Mouse (Mus musculus) kidney, postnatal 0 days (tissue): Measurements from ENCODE around the gene Ptprk. TPM values are rescaled to one million over a fixed set of nuclear protein-coding genes. Genes with fewer than 3 reads are reported as not detected.

Experiments used
- ATAC-seq: fragments of 200-750 bp; cut with Nextera tagmentation; replicated peaks from 2 replicates; pipeline ENCODE4 v1.8.0; 2017; ENCODE audit warnings: low read depth, moderate number of reproducible peaks, moderate TSS enrichment, moderate library complexity; ENCODE audit not compliant: low FRiP score
- DNase-seq: peaks from one replicate; pipeline ENCODE4 v3.0.0-alpha.2; 2016; ENCODE audit warnings: low spot score
- H3K27ac ChIP-seq: fragments of 300-500 bp; sonication (generic); 2 replicates; pipeline ENCODE4 v1.5.1; 2014; ENCODE audit warnings: mild to moderate bottlenecking
- H3K27me3 ChIP-seq: fragments of 300-500 bp; sonication (generic); 2 replicates; pipeline ENCODE4 v1.6.1; 2014; ENCODE audit warnings: low read length, mixed read lengths; ENCODE audit not compliant: insufficient read depth
- H3K36me3 ChIP-seq: fragments of 300-500 bp; sonication (generic); 2 replicates; pipeline ENCODE4 v1.6.1; 2014; ENCODE audit warnings: low read length, mixed read lengths; ENCODE audit not compliant: insufficient read depth
- H3K4me1 ChIP-seq: fragments of 300-500 bp; sonication (generic); replicated peaks from 2 replicates; pipeline ENCODE4 v1.6.1; 2014; ENCODE audit warnings: antibody characterized with exemption, low read length, mixed read lengths; ENCODE audit not compliant: insufficient read depth
- H3K4me2 ChIP-seq: fragments of 300-500 bp; sonication (generic); 2 replicates; pipeline ENCODE4 v1.6.1; 2014; ENCODE audit warnings: mild to moderate bottlenecking, low read length, moderate library complexity, mixed read lengths
- H3K4me3 ChIP-seq: fragments of 300-500 bp; sonication (generic); replicated peaks from 2 replicates; pipeline ENCODE4 v1.5.1; 2014; ENCODE audit warnings: low read depth, low read length
- H3K9ac ChIP-seq: fragments of 300-500 bp; sonication (generic); 2 replicates; pipeline ENCODE4 v1.6.1; 2014; ENCODE audit warnings: low read depth, low read length
- H3K9me3 ChIP-seq: fragments of 300-500 bp; sonication (generic); replicated peaks from 2 replicates; pipeline ENCODE4 v1.6.1; 2016; ENCODE audit warnings: low read length, inconsistent platforms, mixed read lengths
- CTCF ChIP-seq: IDR thresholded peaks from 2 replicates; pipeline ENCODE4 v1.5.1; 2016; ENCODE audit warnings: antibody characterized with exemption, low read depth, mild to moderate bottlenecking, moderate library complexity
- WGBS: fragments of 180-500 bp; shearing (Covaris S2); extraction: QIAGEN DNeasy Blood & Tissue Kit; methylation state at CpG from one replicate; pipeline ENCODE4 v1.1.7; 2014; 5-methylcytosine and 5-hydroxymethylcytosine counted together
- polyA plus RNA-seq: library from polyadenylated mRNA; unstranded; fragments of >200 nt; fragmentation: Nextera tagmentation; extraction: Ambion mirVana; gene quantifications from 2 replicates; pipeline ENCODE4 v1.2.1, GENCODE M21; 2015

The Ptprk gene
- polyA plus RNA-seq, 1 experiment from 2014 or later = 24.5 TPM

GRCm38 (mm10) chr10:28493271-28493861 is 418.7 kb downstream of the Ptprk start:
- no peak overlapping the region for H3K9ac ChIP-seq
- peaks cover 6% of the 10 kb centered on the region; the same call in 1 of the 2 replicates for H3K4me1 ChIP-seq
- no peak for TF ChIP-seq CTCF
- DNase-seq (peak; percentile 62), ATAC-seq (no peak)
- H3K9me3 ChIP-seq = no peaks in the 10 kb centered on the region
- no peaks in the 10 kb centered on the region for H3K36me3 ChIP-seq
- H3K27ac ChIP-seq = no peak overlapping the region
- H3K4me2 ChIP-seq = peak overlapping the region; percentile 28; the same call in 1 of the 2 replicates
- no peak overlapping the region for H3K4me3 ChIP-seq
- H3K27me3 ChIP-seq = no peaks in the 10 kb centered on the region
- 31% methylated on average over 7 of the region's 7 CpGs for WGBS

GRCm38 (mm10) chr10:28497791-28498190 is 423.2 kb downstream of the Ptprk start:
- no peak overlapping the region for H3K4me2 ChIP-seq
- 46% methylated on average over 1 of the region's 1 CpGs for WGBS
- no peaks in the 10 kb centered on the region for H3K27me3 ChIP-seq
- DNase-seq (peak; percentile 12), ATAC-seq (no peak)
- H3K9ac ChIP-seq = no peak overlapping the region
- no peak overlapping the region for H3K4me3 ChIP-seq
- H3K9me3 ChIP-seq = no peaks in the 10 kb centered on the region
- no peak for TF ChIP-seq CTCF
- H3K4me1 ChIP-seq = peaks cover 3% of the 10 kb centered on the region; the same call in 1 of the 2 replicates
- no peak overlapping the region for H3K27ac ChIP-seq
- H3K36me3 ChIP-seq = no peaks in the 10 kb centered on the region

- Histone ChIP-seq H3K36me3 (no peaks in the 10 kb centered on the region), H3K4me2 (no peak overlapping the region), H3K9ac (no peak overlapping the region), H3K27me3 (no peaks in the 10 kb centered on the region), H3K9me3 (no peaks in the 10 kb centered on the region), H3K4me1 (no peaks in the 10 kb centered on the region), H3K4me3 (no peak overlapping the region), H3K27ac (no peak overlapping the region)
- ATAC-seq (no peak), DNase-seq (no peak)
- WGBS = 88% methylated on average over 3 of the region's 3 CpGs
- TF ChIP-seq CTCF = no peak
Measured at GRCm38 (mm10) chr10:28498504-28498903, 423.9 kb downstream of the Ptprk start.

GRCm38 (mm10) chr10:28513601-28514000 is 439.0 kb downstream of the Ptprk start:
- Histone ChIP-seq H3K4me1 (no peaks in the 10 kb centered on the region), H3K27ac (no peak overlapping the region), H3K9ac (no peak overlapping the region), H3K27me3 (no peaks in the 10 kb centered on the region), H3K9me3 (no peaks in the 10 kb centered on the region), H3K4me2 (no peak overlapping the region), H3K4me3 (no peak overlapping the region), H3K36me3 (no peaks in the 10 kb centered on the region)
- no peak for TF ChIP-seq CTCF
- 83% methylated on average over 2 of the region's 2 CpGs for WGBS
- no peak for ATAC-seq
- DNase-seq = no peak

GRCm38 (mm10) chr10:28516147-28516546 is 441.5 kb downstream of the Ptprk start:
- DNase-seq (no peak), ATAC-seq (no peak)
- Histone ChIP-seq H3K27ac (no peak overlapping the region), H3K27me3 (no peaks in the 10 kb centered on the region), H3K36me3 (no peaks in the 10 kb centered on the region), H3K4me3 (no peak overlapping the region), H3K9ac (no peak overlapping the region), H3K4me2 (no peak overlapping the region), H3K4me1 (no peaks in the 10 kb centered on the region), H3K9me3 (no peaks in the 10 kb centered on the region)
- 90% methylated on average over 5 of the region's 5 CpGs for WGBS
- TF ChIP-seq CTCF = no peak

- no peak for ATAC-seq
- TF ChIP-seq CTCF = no peak
Measured at GRCm38 (mm10) chr10:28518297-28518696, 443.7 kb downstream of the Ptprk start.

GRCm38 (mm10) chr10:28519861-28520260 is 445.2 kb downstream of the Ptprk start:
- no peaks in the 10 kb centered on the region for H3K36me3 ChIP-seq
- no peaks in the 10 kb centered on the region for H3K9me3 ChIP-seq
- no peak for TF ChIP-seq CTCF
- H3K4me3 ChIP-seq = no peak overlapping the region
- 63% methylated on average over 1 of the region's 1 CpGs for WGBS
- DNase-seq = no peak
- no peak for ATAC-seq
- no peaks in the 10 kb centered on the region for H3K27me3 ChIP-seq
- no peak overlapping the region for H3K9ac ChIP-seq
- no peak overlapping the region for H3K27ac ChIP-seq
- no peaks in the 10 kb centered on the region for H3K4me1 ChIP-seq
- H3K4me2 ChIP-seq = no peak overlapping the region

More at GRCm38 (mm10) chr10:28518297-28518696, 443.7 kb downstream of the Ptprk start:
- whole genome bisulfite sequencing = 84% methylated on average over 3 of the region's 3 CpGs
- DNase-seq = no peak
- Histone ChIP-seq H3K27me3 (no peaks in the 10 kb centered on the region), H3K27ac (no peak overlapping the region), H3K36me3 (no peaks in the 10 kb centered on the region), H3K9me3 (no peaks in the 10 kb centered on the region), H3K4me3 (no peak overlapping the region), H3K9ac (no peak overlapping the region), H3K4me2 (no peak overlapping the region), H3K4me1 (no peaks in the 10 kb centered on the region)
